Mouse (Mus musculus): ENCODE measurements around the gene Anxa11. TPM values are rescaled to one million over a fixed set of nuclear protein-coding genes. Genes with fewer than 3 reads are reported as not detected.

Anxa11 gene
- polyA plus RNA-seq, 1 experiment from 2014 or later: 1.7 TPM

GRCm38 (mm10) chr14:25816416-25816815 is 25.5 kb upstream of the Anxa11 start:
- peak; percentile 58; the same call in 1 of the 2 replicates for ATAC-seq (replicated peaks)
- Histone ChIP-seq H3K9ac (replicated peaks) (no peak overlapping the region), H3K27ac (replicated peaks) (no peak overlapping the region), H3K36me3 (no peaks in the 10 kb centered on the region), H3K4me1 (0 out of 2 replicates have a peak, but pooled peaks cover 2% of the 10 kb centered on the region), H3K4me2 (replicated peaks) (no peak overlapping the region), H3K27me3 (no peaks in the 10 kb centered on the region), H3K4me3 (no peak overlapping the region), H3K9me3 (no peaks in the 10 kb centered on the region)
- WGBS: 8% methylated on average over 9 of the region's 9 CpGs

- ATAC-seq (replicated peaks): no peak
- H3K27ac ChIP-seq (replicated peaks): no peak overlapping the region
- no peak overlapping the region for H3K9ac ChIP-seq (replicated peaks)
- H3K36me3 ChIP-seq: no peaks in the 10 kb centered on the region
- no peaks in the 10 kb centered on the region for H3K4me1 ChIP-seq
- H3K4me2 ChIP-seq (replicated peaks): no peak overlapping the region
- H3K9me3 ChIP-seq: no peaks in the 10 kb centered on the region
- H3K27me3 ChIP-seq: no peaks in the 10 kb centered on the region
- WGBS: 83% methylated on average over 1 of the region's 1 CpGs
- no peak overlapping the region for H3K4me3 ChIP-seq
Measured at GRCm38 (mm10) chr14:25822584-25822983, 19.4 kb upstream of the Anxa11 start.

- H3K27ac ChIP-seq (replicated peaks): no peak overlapping the region
- H3K27me3 ChIP-seq: no peaks in the 10 kb centered on the region
- H3K4me2 ChIP-seq (replicated peaks): no peak overlapping the region
- no peak overlapping the region for H3K9ac ChIP-seq (replicated peaks)
- ATAC-seq (replicated peaks): no peak
- no peaks in the 10 kb centered on the region for H3K9me3 ChIP-seq
- H3K36me3 ChIP-seq: no peaks in the 10 kb centered on the region
- H3K4me3 ChIP-seq: no peak overlapping the region
- no peaks in the 10 kb centered on the region for H3K4me1 ChIP-seq
- 32% methylated on average over 5 of the region's 5 CpGs for WGBS
Measured at GRCm38 (mm10) chr14:25824995-25825394, 17.0 kb upstream of the Anxa11 start.

- Histone ChIP-seq H3K36me3 (no peaks in the 10 kb centered on the region), H3K4me2 (replicated peaks) (no peak overlapping the region), H3K4me1 (no peaks in the 10 kb centered on the region), H3K9ac (replicated peaks) (no peak overlapping the region), H3K9me3 (no peaks in the 10 kb centered on the region), H3K27me3 (no peaks in the 10 kb centered on the region), H3K27ac (replicated peaks) (no peak overlapping the region), H3K4me3 (no peak overlapping the region)
- no peak for ATAC-seq (replicated peaks)
- 80% methylated on average over 11 of the region's 11 CpGs for WGBS
Measured at GRCm38 (mm10) chr14:25825880-25826626, 15.9 kb upstream of the Anxa11 start.

- 99% methylated on average over 2 of the region's 2 CpGs for WGBS
- Histone ChIP-seq H3K36me3 (no peaks in the 10 kb centered on the region), H3K4me1 (no peaks in the 10 kb centered on the region), H3K27ac (replicated peaks) (no peak overlapping the region), H3K9ac (replicated peaks) (no peak overlapping the region), H3K9me3 (no peaks in the 10 kb centered on the region), H3K27me3 (no peaks in the 10 kb centered on the region), H3K4me3 (no peak overlapping the region), H3K4me2 (replicated peaks) (no peak overlapping the region)
- ATAC-seq (replicated peaks): no peak
Measured at GRCm38 (mm10) chr14:25826866-25827265, 15.1 kb upstream of the Anxa11 start.

GRCm38 (mm10) chr14:25831332-25831731 is 10.6 kb upstream of the Anxa11 start:
- Histone ChIP-seq H3K4me3 (no peak overlapping the region), H3K36me3 (no peaks in the 10 kb centered on the region), H3K27ac (replicated peaks) (no peak overlapping the region), H3K9me3 (no peaks in the 10 kb centered on the region), H3K9ac (replicated peaks) (no peak overlapping the region), H3K27me3 (no peaks in the 10 kb centered on the region), H3K4me2 (replicated peaks) (no peak overlapping the region), H3K4me1 (peaks cover 5% of the 10 kb centered on the region)
- 76% methylated on average over 1 of the region's 1 CpGs for WGBS
- ATAC-seq (replicated peaks): no peak

- no peak overlapping the region for H3K27ac ChIP-seq (replicated peaks)
- H3K27me3 ChIP-seq: no peaks in the 10 kb centered on the region
- peaks cover 5% of the 10 kb centered on the region for H3K4me1 ChIP-seq
- no peak overlapping the region for H3K9ac ChIP-seq (replicated peaks)
- 0 out of 2 replicates have a peak, but pooled peaks have one; percentile 48 for ATAC-seq (replicated peaks)
- no peaks in the 10 kb centered on the region for H3K9me3 ChIP-seq
- no peaks in the 10 kb centered on the region for H3K36me3 ChIP-seq
- 10% methylated on average over 14 of the region's 14 CpGs for WGBS
- H3K4me2 ChIP-seq (replicated peaks): no peak overlapping the region
- H3K4me3 ChIP-seq: no peak overlapping the region
Measured at GRCm38 (mm10) chr14:25832301-25832700, 9.7 kb upstream of the Anxa11 start.

- 49% methylated on average over 8 of the region's 8 CpGs for WGBS
- no peak for ATAC-seq (replicated peaks)
Measured at GRCm38 (mm10) chr14:25838411-25838810, 3.5 kb upstream of the Anxa11 start.

GRCm38 (mm10) chr14:25839791-25840190 is 2.2 kb upstream of the Anxa11 start:
- peaks cover 25% of the 10 kb centered on the region; the same call in 1 of the 2 replicates for H3K27me3 ChIP-seq
- H3K4me3 ChIP-seq: no peak overlapping the region
- H3K4me1 ChIP-seq: peaks cover 13% of the 10 kb centered on the region
- no peak overlapping the region for H3K27ac ChIP-seq (replicated peaks)
- no peak for ATAC-seq (replicated peaks)
- H3K4me2 ChIP-seq (replicated peaks): no peak overlapping the region
- no peaks in the 10 kb centered on the region for H3K36me3 ChIP-seq
- H3K9ac ChIP-seq (replicated peaks): no peak overlapping the region
- WGBS: 80% methylated on average over 7 of the region's 7 CpGs
- H3K9me3 ChIP-seq: no peaks in the 10 kb centered on the region

More at GRCm38 (mm10) chr14:25838411-25838810, 3.5 kb upstream of the Anxa11 start:
- H3K27ac ChIP-seq (replicated peaks): no peak overlapping the region
- H3K36me3 ChIP-seq: no peaks in the 10 kb centered on the region
- no peak overlapping the region for H3K9ac ChIP-seq (replicated peaks)
- H3K4me3 ChIP-seq: no peak overlapping the region
- H3K27me3 ChIP-seq: peaks cover 25% of the 10 kb centered on the region; the same call in 1 of the 2 replicates
- peaks cover 13% of the 10 kb centered on the region for H3K4me1 ChIP-seq
- H3K9me3 ChIP-seq: no peaks in the 10 kb centered on the region
- no peak overlapping the region for H3K4me2 ChIP-seq (replicated peaks)

GRCm38 (mm10) chr14:25840961-25841360 is 995 bp upstream of the Anxa11 start:
- H3K4me3 ChIP-seq: no peak overlapping the region
- no peak overlapping the region for H3K9ac ChIP-seq (replicated peaks)
- H3K27ac ChIP-seq (replicated peaks): no peak overlapping the region
- WGBS: 11% methylated on average over 7 of the region's 7 CpGs
- no peak overlapping the region for H3K4me2 ChIP-seq (replicated peaks)
- H3K9me3 ChIP-seq: no peaks in the 10 kb centered on the region
- peaks cover 13% of the 10 kb centered on the region for H3K4me1 ChIP-seq
- no peaks in the 10 kb centered on the region for H3K36me3 ChIP-seq
- peaks cover 25% of the 10 kb centered on the region; the same call in 1 of the 2 replicates for H3K27me3 ChIP-seq
- no peak for ATAC-seq (replicated peaks)

- H3K4me2 ChIP-seq (replicated peaks): peak overlapping the region; percentile 88
- H3K9ac ChIP-seq (replicated peaks): 0 out of 2 replicates have a peak overlapping the region, but pooled peaks have one; percentile 34
- H3K4me3 ChIP-seq: peak overlapping the region; percentile 44
- H3K9me3 ChIP-seq: no peaks in the 10 kb centered on the region
- no peak for ATAC-seq (replicated peaks)
- 3% methylated on average over 4 of the region's 4 CpGs for WGBS
- H3K27me3 ChIP-seq: peaks cover 25% of the 10 kb centered on the region; the same call in 1 of the 2 replicates
- H3K4me1 ChIP-seq: peaks cover 13% of the 10 kb centered on the region
- no peak overlapping the region for H3K27ac ChIP-seq (replicated peaks)
- no peaks in the 10 kb centered on the region for H3K36me3 ChIP-seq
Measured at GRCm38 (mm10) chr14:25841579-25841978, 377 bp upstream of the Anxa11 start.

- Histone ChIP-seq H3K9me3 (no peaks in the 10 kb centered on the region), H3K27me3 (peaks cover 25% of the 10 kb centered on the region; the same call in 1 of the 2 replicates), H3K4me3 (peak overlapping the region; percentile 44), H3K27ac (replicated peaks) (no peak overlapping the region), H3K9ac (replicated peaks) (peak overlapping the region; percentile 34), H3K36me3 (no peaks in the 10 kb centered on the region), H3K4me1 (peaks cover 13% of the 10 kb centered on the region), H3K4me2 (replicated peaks) (peak overlapping the region; percentile 88)
- no peak for ATAC-seq (replicated peaks)
- 1% methylated on average over 12 of the region's 12 CpGs for WGBS
Measured at GRCm38 (mm10) chr14:25842688-25843003, 690 bp downstream of the Anxa11 start.

- 95% methylated on average over 4 of the region's 4 CpGs for WGBS
Measured at GRCm38 (mm10) chr14:25844372-25844771, 2.4 kb downstream of the Anxa11 start.

More at GRCm38 (mm10) chr14:25844372-25844771, 2.4 kb downstream of the Anxa11 start:
- ATAC-seq (replicated peaks): no peak
- Histone ChIP-seq H3K27me3 (peaks cover 25% of the 10 kb centered on the region; the same call in 1 of the 2 replicates), H3K27ac (replicated peaks) (no peak overlapping the region), H3K9me3 (no peaks in the 10 kb centered on the region), H3K4me2 (replicated peaks) (no peak overlapping the region), H3K4me3 (no peak overlapping the region), H3K36me3 (no peaks in the 10 kb centered on the region), H3K4me1 (peaks cover 13% of the 10 kb centered on the region), H3K9ac (replicated peaks) (no peak overlapping the region)

All from forebrain, embryonic 15.5 days (tissue).